In the genomic region with DNA sequence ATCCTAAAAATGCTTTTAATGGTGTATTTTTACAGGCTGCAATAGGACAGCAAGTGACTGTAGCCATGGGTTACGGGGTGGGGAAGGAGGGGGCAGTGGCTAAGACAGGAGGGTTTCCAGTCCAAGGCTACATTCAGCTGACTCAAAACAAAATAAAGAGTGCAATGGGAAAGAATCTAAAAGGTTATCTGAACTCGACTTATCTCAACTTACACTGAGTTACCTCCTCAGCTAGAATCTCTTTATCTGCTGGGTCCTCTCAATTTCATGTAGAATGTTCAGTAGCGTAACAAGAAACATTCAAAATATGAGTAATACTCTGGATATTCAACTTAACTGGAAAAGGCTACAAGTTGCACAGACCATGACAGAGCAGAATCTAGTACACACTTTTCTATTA, we compare ENCODE assay signal across 11 mouse cellular contexts. TPM values are rescaled to one million over a fixed set of nuclear protein-coding genes. Genes with fewer than 3 reads are reported as not detected.
DNase-seq lines count a peak whose midpoint lies in the region; ATAC-seq lines count a peak whose summit lies in the region.
"Had no signal": no experiment of that assay in that cellular context is flagged by ENCODE, and none has a peak within 500 bp of the region (broad histone marks: within the 10 kb centered on the region; RNA-seq: fewer than 3 reads in every experiment).

No protein-coding gene starts in this region.

- no peak overlapping the region for H3K4me3 ChIP-seq in heart, embryonic 11.5 days (ENCODE audit: low read depth, low read length)
- no peak overlapping the region for H3K4me3 ChIP-seq in neural tube, embryonic 13.5 days
- H3K4me3 ChIP-seq in intestine, embryonic 14.5 days (ENCODE audit: low read depth, low read length) = peak overlapping the region; percentile 62; the same call in 1 of the 2 replicates

- intact Hi-C loops in heart, postnatal 25 days (cut with DNase I) = loop anchor here (10.0 kb wide), 1 partner anchor 152 kb away; no protein-coding TSS in a partner anchor

- no peak for ATAC-seq in heart, embryonic 11.5 days (replicated peaks; ENCODE audit: insufficient number of reproducible peaks, low FRiP score, low TSS enrichment)
- ATAC-seq in neural tube, embryonic 13.5 days (ENCODE audit: low read depth) = no peak
- ATAC-seq in intestine, embryonic 14.5 days (replicated peaks; ENCODE audit: low FRiP score, low TSS enrichment, low read depth) = no peak
- ATAC-seq: inflammation-experienced regulatory T-cells, adult 6 months had no signal

- H3K27ac ChIP-seq in heart, embryonic 11.5 days (ENCODE audit: low read depth, low read length) = 0 out of 2 replicates have a peak overlapping the region, but pooled peaks have one; percentile 24
- peak overlapping the region; percentile 50; the same call in 1 of the 2 replicates for H3K27ac ChIP-seq in neural tube, embryonic 13.5 days (replicated peaks)
- H3K27ac ChIP-seq in intestine, embryonic 14.5 days (ENCODE audit: low read depth) = no peak overlapping the region

- no peak overlapping the region for H3K9ac ChIP-seq in heart, embryonic 11.5 days (ENCODE audit: low read depth, low read length)
- no peak overlapping the region for H3K9ac ChIP-seq in neural tube, embryonic 13.5 days
- H3K9ac ChIP-seq in intestine, embryonic 14.5 days (ENCODE audit: low read length) = no peak overlapping the region

- no peak overlapping the region for H3K4me2 ChIP-seq in heart, embryonic 11.5 days
- no peak overlapping the region for H3K4me2 ChIP-seq in neural tube, embryonic 13.5 days
- H3K4me2 ChIP-seq in intestine, embryonic 14.5 days (ENCODE audit: low read length) = peak overlapping the region; percentile 56

- H3K9me3 ChIP-seq in heart, embryonic 11.5 days (replicated peaks; ENCODE audit: control insufficient read depth, low read length) = no peaks in the 10 kb centered on the region
- no peaks in the 10 kb centered on the region for H3K9me3 ChIP-seq in neural tube, embryonic 13.5 days
- no peaks in the 10 kb centered on the region for H3K9me3 ChIP-seq in intestine, embryonic 14.5 days (ENCODE audit: control insufficient read depth, low read length)

- WGBS in heart, embryonic 11.5 days (ENCODE audit: insufficient replicate concordance) = 66% methylated on average over 3 of the region's 3 CpGs
- 68% methylated on average over 3 of the region's 3 CpGs for WGBS in neural tube, embryonic 13.5 days
- 66% methylated on average over 3 of the region's 3 CpGs for WGBS in intestine, embryonic 14.5 days

- 0 out of 2 replicates have a peak, but pooled peaks cover 2% of the 10 kb centered on the region for H3K27me3 ChIP-seq in heart, embryonic 11.5 days (ENCODE audit: control insufficient read depth, insufficient read depth, low read length)
- no peaks in the 10 kb centered on the region for H3K27me3 ChIP-seq in neural tube, embryonic 13.5 days
- H3K27me3 ChIP-seq in intestine, embryonic 14.5 days (replicated peaks; ENCODE audit: control insufficient read depth, insufficient read depth, low read length) = no peaks in the 10 kb centered on the region

- peaks cover 18% of the 10 kb centered on the region for H3K4me1 ChIP-seq in heart, embryonic 11.5 days (ENCODE audit: control insufficient read depth, insufficient read depth, low read length)
- H3K4me1 ChIP-seq in neural tube, embryonic 13.5 days (replicated peaks) = peaks cover 24% of the 10 kb centered on the region
- 0 out of 2 replicates have a peak, but pooled peaks cover 7% of the 10 kb centered on the region for H3K4me1 ChIP-seq in intestine, embryonic 14.5 days (replicated peaks; ENCODE audit: control insufficient read depth, insufficient read depth, low read length)

- no peak for DNase-seq in heart, postnatal 25 days (ENCODE audit: low spot score)
- DNase-seq in neural tube, embryonic 10.5 days (ENCODE audit: extremely low spot score, low spot score) = no peak
- DNase-seq in intestine, embryonic 14.5 days (ENCODE audit: low spot score) = no peak
- DNase-seq in kidney, adult 11 months = no peak
- no peak for DNase-seq in kidney, postnatal 10 days
- DNase-seq in layer of hippocampus, adult 9-10 months (ENCODE audit: low spot score) = no peak
- DNase-seq: cerebellum, adult 11-12 months had no signal

- H3K36me3 ChIP-seq in heart, embryonic 11.5 days (ENCODE audit: control insufficient read depth, insufficient read depth, low read length) = no peaks in the 10 kb centered on the region; the same call in 1 of the 2 replicates
- H3K36me3 ChIP-seq in neural tube, embryonic 13.5 days = peaks cover 10% of the 10 kb centered on the region
- H3K36me3 ChIP-seq in intestine, embryonic 14.5 days (ENCODE audit: control insufficient read depth, insufficient read depth, low read length) = peaks cover 21% of the 10 kb centered on the region

RNA-seq across cellular contexts. Expression of a gene that starts 3.5 kb away (rescaled TPM):
- polyA plus RNA-seq in heart, embryonic 11.5 days (2014; fragmentation: Nextera tagmentation; extraction: Ambion mirVana) = 162 and 186 TPM in 2 replicates
- total RNA-seq in heart, postnatal 25 days (2021) = 100 to 1,000 TPM; 162 to 164 TPM
- 90.2 and 97.7 TPM in 2 replicates for polyA plus RNA-seq in neural tube, embryonic 13.5 days (2015; fragmentation: Nextera tagmentation; extraction: Ambion mirVana)
- polyA plus RNA-seq in intestine, embryonic 14.5 days (2014; fragmentation: Nextera tagmentation; extraction: Ambion mirVana) = 873 and 898 TPM in 2 replicates

RNA-seq across cellular contexts. Expression of a gene that starts 26.7 kb away (rescaled TPM):
- polyA plus RNA-seq in heart, embryonic 11.5 days (2014; fragmentation: Nextera tagmentation; extraction: Ambion mirVana) = 0.04 TPM in 1 of 2 replicates, not detected in the other
- total RNA-seq in heart, postnatal 25 days (2021) = not detected
- polyA plus RNA-seq in neural tube, embryonic 13.5 days (2015; fragmentation: Nextera tagmentation; extraction: Ambion mirVana) = 0.61 and 1.5 TPM in 2 replicates
- 0.26 and 0.48 TPM in 2 replicates for polyA plus RNA-seq in intestine, embryonic 14.5 days (2014; fragmentation: Nextera tagmentation; extraction: Ambion mirVana)
- total RNA-seq: left cerebral cortex, postnatal 10 days had no signal
- polyA plus RNA-seq: inflammation-experienced regulatory T-cells, adult 6 months had no signal

RNA-seq across cellular contexts. Expression of a gene that starts 37.7 kb away (rescaled TPM):
- 21.2 and 21.9 TPM in 2 replicates for polyA plus RNA-seq in heart, embryonic 11.5 days (2014; fragmentation: Nextera tagmentation; extraction: Ambion mirVana)
- 10 to 100 TPM; 14.6 to 15.6 TPM for total RNA-seq in heart, postnatal 25 days (2021)
- 27.8 and 32.1 TPM in 2 replicates for polyA plus RNA-seq in neural tube, embryonic 13.5 days (2015; fragmentation: Nextera tagmentation; extraction: Ambion mirVana)
- polyA plus RNA-seq in intestine, embryonic 14.5 days (2014; fragmentation: Nextera tagmentation; extraction: Ambion mirVana) = 39.8 and 42.3 TPM in 2 replicates
